Mouse (Mus musculus): Measurements from ENCODE around the gene Tmem205. TPM values are rescaled to one million over a fixed set of nuclear protein-coding genes. Genes with fewer than 3 reads are reported as not detected.
A peak's percentile ranks its signal among the peaks of the same experiment; 100 is the strongest.

Gene Tmem205
- polyA plus RNA-seq, 1 experiment from 2014 or later: 35.1 TPM

- DNase-seq (ENCODE audit: low spot score) (no peak), ATAC-seq (ENCODE audit: insufficient read depth, low FRiP score, low TSS enrichment) (peak; percentile 0)
- H3K9ac ChIP-seq (ENCODE audit: low read length): peak overlapping the region; percentile 72
- H3K4me1 ChIP-seq (ENCODE audit: control insufficient read depth, insufficient read depth, low read length): no peaks in the 10 kb centered on the region
- H3K4me3 ChIP-seq (ENCODE audit: low read depth, low read length): peak overlapping the region; percentile 59
- WGBS: 3% methylated on average over 35 of the region's 35 CpGs
- peak overlapping the region; percentile 10; the same call in 1 of the 2 replicates for H3K27ac ChIP-seq (ENCODE audit: low read depth, low read length)
- no peaks in the 10 kb centered on the region; the same call in 1 of the 2 replicates for H3K36me3 ChIP-seq (ENCODE audit: control insufficient read depth, insufficient read depth, low read length)
- no peaks in the 10 kb centered on the region for H3K9me3 ChIP-seq (ENCODE audit: control insufficient read depth, low read length)
- peak overlapping the region; percentile 96 for H3K4me2 ChIP-seq (ENCODE audit: low read depth)
- peaks cover 8% of the 10 kb centered on the region; the same call in 1 of the 2 replicates for H3K27me3 ChIP-seq (ENCODE audit: control insufficient read depth, insufficient read depth, low read length)
These were observed 9.8 kb downstream of the Tmem205 start for GRCm38 (mm10) chr9:21917493-21918034.

DNA sequence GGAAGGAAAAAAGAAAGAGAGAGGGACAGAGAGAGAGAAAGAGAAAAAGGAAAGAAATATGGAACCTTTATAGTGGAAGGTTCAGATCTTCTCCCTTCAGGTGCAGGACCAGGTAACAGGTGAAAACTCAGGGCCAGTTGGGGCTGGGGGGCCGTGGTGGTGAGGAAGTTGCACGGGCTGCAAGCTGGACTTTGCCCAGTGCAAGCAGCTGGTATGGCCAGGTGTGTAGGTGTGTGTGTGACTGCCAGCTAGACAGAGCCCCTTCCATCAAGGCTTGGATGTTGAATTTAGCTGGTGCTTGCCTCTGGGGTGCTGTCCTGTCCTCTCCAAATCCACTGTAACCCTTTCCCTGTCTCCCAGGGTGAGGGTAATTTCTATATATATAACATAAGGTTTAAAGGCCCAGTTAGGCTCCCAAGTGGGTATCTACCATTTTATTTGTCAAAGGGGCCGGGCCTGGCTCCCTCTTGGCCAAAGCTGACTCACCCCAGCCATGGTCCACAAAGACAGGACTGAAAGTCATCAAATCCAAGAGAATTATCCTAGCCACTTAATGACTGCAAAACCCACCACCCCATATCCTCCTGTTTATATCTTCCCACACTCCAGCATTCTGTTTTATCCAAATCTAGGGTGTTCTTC is 10.4 kb downstream of the Tmem205 start:
- no peak overlapping the region for H3K27ac ChIP-seq (ENCODE audit: low read depth, low read length)
- no peak for ATAC-seq (ENCODE audit: insufficient read depth, low FRiP score, low TSS enrichment)
- H3K36me3 ChIP-seq (ENCODE audit: control insufficient read depth, insufficient read depth, low read length): no peaks in the 10 kb centered on the region; the same call in 1 of the 2 replicates
- DNase-seq (ENCODE audit: low spot score): no peak
- H3K9me3 ChIP-seq (ENCODE audit: control insufficient read depth, low read length): no peaks in the 10 kb centered on the region
- WGBS: 62% methylated on average over 3 of the region's 3 CpGs
- H3K4me1 ChIP-seq (ENCODE audit: control insufficient read depth, insufficient read depth, low read length): no peaks in the 10 kb centered on the region
- 0 out of 2 replicates have a peak overlapping the region, but pooled peaks have one; percentile 15 for H3K9ac ChIP-seq (ENCODE audit: low read length)
- H3K4me2 ChIP-seq (ENCODE audit: low read depth): peak overlapping the region; percentile 96
- H3K27me3 ChIP-seq (ENCODE audit: control insufficient read depth, insufficient read depth, low read length): peaks cover 8% of the 10 kb centered on the region; the same call in 1 of the 2 replicates
- H3K4me3 ChIP-seq (ENCODE audit: low read depth, low read length): peak overlapping the region; percentile 59

GRCm38 (mm10) chr9:21909474-21910223 is 17.7 kb downstream of the Tmem205 start:
- DNase-seq (ENCODE audit: low spot score) (no peak), ATAC-seq (ENCODE audit: insufficient read depth, low FRiP score, low TSS enrichment) (no peak)
- H3K4me2 ChIP-seq (ENCODE audit: low read depth): no peak overlapping the region
- H3K36me3 ChIP-seq (ENCODE audit: control insufficient read depth, insufficient read depth, low read length): no peaks in the 10 kb centered on the region; the same call in 1 of the 2 replicates
- H3K4me3 ChIP-seq (ENCODE audit: low read depth, low read length): no peak overlapping the region
- H3K27ac ChIP-seq (ENCODE audit: low read depth, low read length): no peak overlapping the region
- H3K4me1 ChIP-seq (ENCODE audit: control insufficient read depth, insufficient read depth, low read length): no peaks in the 10 kb centered on the region
- H3K9ac ChIP-seq (ENCODE audit: low read length): no peak overlapping the region
- H3K9me3 ChIP-seq (ENCODE audit: control insufficient read depth, low read length): no peaks in the 10 kb centered on the region
- WGBS: 79% methylated on average over 10 of the region's 10 CpGs
- H3K27me3 ChIP-seq (ENCODE audit: control insufficient read depth, insufficient read depth, low read length): no peaks in the 10 kb centered on the region

GRCm38 (mm10) chr9:21908216-21908615 is 19.1 kb downstream of the Tmem205 start:
- no peaks in the 10 kb centered on the region for H3K4me1 ChIP-seq (ENCODE audit: control insufficient read depth, insufficient read depth, low read length)
- no peak overlapping the region for H3K4me2 ChIP-seq (ENCODE audit: low read depth)
- no peak overlapping the region for H3K27ac ChIP-seq (ENCODE audit: low read depth, low read length)
- ATAC-seq (ENCODE audit: insufficient read depth, low FRiP score, low TSS enrichment) (no peak), DNase-seq (ENCODE audit: low spot score) (no peak)
- 80% methylated on average over 11 of the region's 11 CpGs for WGBS
- no peaks in the 10 kb centered on the region for H3K9me3 ChIP-seq (ENCODE audit: control insufficient read depth, low read length)
- H3K9ac ChIP-seq (ENCODE audit: low read length): no peak overlapping the region
- no peaks in the 10 kb centered on the region for H3K36me3 ChIP-seq (ENCODE audit: control insufficient read depth, insufficient read depth, low read length)
- H3K4me3 ChIP-seq (ENCODE audit: low read depth, low read length): no peak overlapping the region
- no peaks in the 10 kb centered on the region for H3K27me3 ChIP-seq (ENCODE audit: control insufficient read depth, insufficient read depth, low read length)

- H3K4me1 ChIP-seq (ENCODE audit: control insufficient read depth, insufficient read depth, low read length): no peaks in the 10 kb centered on the region
- 85% methylated on average over 4 of the region's 4 CpGs for WGBS
- DNase-seq (ENCODE audit: low spot score) (no peak), ATAC-seq (ENCODE audit: insufficient read depth, low FRiP score, low TSS enrichment) (no peak)
- H3K27ac ChIP-seq (ENCODE audit: low read depth, low read length): no peak overlapping the region
- no peak overlapping the region for H3K4me3 ChIP-seq (ENCODE audit: low read depth, low read length)
- no peak overlapping the region for H3K4me2 ChIP-seq (ENCODE audit: low read depth)
- no peak overlapping the region for H3K9ac ChIP-seq (ENCODE audit: low read length)
- H3K36me3 ChIP-seq (ENCODE audit: control insufficient read depth, insufficient read depth, low read length): no peaks in the 10 kb centered on the region
- H3K9me3 ChIP-seq (ENCODE audit: control insufficient read depth, low read length): no peaks in the 10 kb centered on the region
- no peaks in the 10 kb centered on the region for H3K27me3 ChIP-seq (ENCODE audit: control insufficient read depth, insufficient read depth, low read length)
These were observed 23.3 kb downstream of the Tmem205 start for GRCm38 (mm10) chr9:21904031-21904430.

- peak overlapping the region; percentile 42 for H3K4me2 ChIP-seq (ENCODE audit: low read depth)
- H3K9ac ChIP-seq (ENCODE audit: low read length): peak overlapping the region; percentile 29; the same call in 1 of the 2 replicates
- ATAC-seq (ENCODE audit: insufficient read depth, low FRiP score, low TSS enrichment) (peak; percentile 71), DNase-seq (ENCODE audit: low spot score) (peak; percentile 62)
- H3K4me1 ChIP-seq (ENCODE audit: control insufficient read depth, insufficient read depth, low read length): no peaks in the 10 kb centered on the region
- WGBS: 20% methylated on average over 10 of the region's 10 CpGs
- no peaks in the 10 kb centered on the region for H3K9me3 ChIP-seq (ENCODE audit: control insufficient read depth, low read length)
- H3K27me3 ChIP-seq (ENCODE audit: control insufficient read depth, insufficient read depth, low read length): no peaks in the 10 kb centered on the region
- H3K27ac ChIP-seq (ENCODE audit: low read depth, low read length): no peak overlapping the region
- peak overlapping the region; percentile 32 for H3K4me3 ChIP-seq (ENCODE audit: low read depth, low read length)
- H3K36me3 ChIP-seq (ENCODE audit: control insufficient read depth, insufficient read depth, low read length): no peaks in the 10 kb centered on the region
These were observed 26.0 kb downstream of the Tmem205 start for GRCm38 (mm10) chr9:21901223-21901820.

DNA sequence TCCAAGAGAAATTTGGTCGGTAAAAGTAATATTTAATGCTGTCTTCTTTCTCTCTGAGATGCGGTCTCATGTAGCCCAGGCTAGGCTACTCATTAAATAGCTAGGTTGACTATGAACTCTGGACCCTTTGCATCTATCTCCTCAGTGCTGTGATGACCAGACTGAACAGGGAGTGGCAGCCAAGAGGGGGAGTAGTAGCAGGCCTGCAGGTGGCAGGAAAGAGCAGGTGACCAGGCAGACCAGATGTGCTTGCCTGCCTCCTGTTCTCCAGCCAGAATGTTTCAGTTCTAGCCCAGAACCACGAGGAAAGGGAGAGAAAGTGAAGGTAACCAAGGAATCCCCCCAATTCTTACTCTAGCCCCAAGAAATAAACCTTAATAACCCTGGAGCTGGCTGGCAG is 38.1 kb downstream of the Tmem205 start:
- Histone ChIP-seq H3K4me1 (ENCODE audit: control insufficient read depth, insufficient read depth, low read length) (no peaks in the 10 kb centered on the region), H3K27ac (ENCODE audit: low read depth, low read length) (no peak overlapping the region), H3K9ac (ENCODE audit: low read length) (no peak overlapping the region), H3K4me2 (ENCODE audit: low read depth) (no peak overlapping the region), H3K27me3 (ENCODE audit: control insufficient read depth, insufficient read depth, low read length) (no peaks in the 10 kb centered on the region), H3K4me3 (ENCODE audit: low read depth, low read length) (no peak overlapping the region), H3K9me3 (ENCODE audit: control insufficient read depth, low read length) (no peaks in the 10 kb centered on the region), H3K36me3 (ENCODE audit: control insufficient read depth, insufficient read depth, low read length) (no peaks in the 10 kb centered on the region)
- 69% methylated on average over 3 of the region's 3 CpGs for WGBS
- DNase-seq (ENCODE audit: low spot score) (no peak), ATAC-seq (ENCODE audit: insufficient read depth, low FRiP score, low TSS enrichment) (no peak)

- no peak overlapping the region for H3K9ac ChIP-seq (ENCODE audit: low read length)
- H3K27ac ChIP-seq (ENCODE audit: low read depth, low read length): no peak overlapping the region
- peak; percentile 7 for DNase-seq (ENCODE audit: low spot score)
- no peaks in the 10 kb centered on the region for H3K27me3 ChIP-seq (ENCODE audit: control insufficient read depth, insufficient read depth, low read length)
- H3K4me2 ChIP-seq (ENCODE audit: low read depth): no peak overlapping the region
- WGBS: 62% methylated on average over 3 of the region's 3 CpGs
- H3K4me3 ChIP-seq (ENCODE audit: low read depth, low read length): no peak overlapping the region
- H3K9me3 ChIP-seq (ENCODE audit: control insufficient read depth, low read length): no peaks in the 10 kb centered on the region
- no peak for ATAC-seq (ENCODE audit: insufficient read depth, low FRiP score, low TSS enrichment)
- H3K36me3 ChIP-seq (ENCODE audit: control insufficient read depth, insufficient read depth, low read length): no peaks in the 10 kb centered on the region
- no peaks in the 10 kb centered on the region for H3K4me1 ChIP-seq (ENCODE audit: control insufficient read depth, insufficient read depth, low read length)
These were observed 50.8 kb downstream of the Tmem205 start for GRCm38 (mm10) chr9:21876601-21877000.

Measured in neural tube, embryonic 11.5 days (tissue).